ENCODE assay signal across 8 mouse cellular contexts in genomic region chr12:81817126-81817505, GRCm38 (mm10). TPM values are rescaled to one million over a fixed set of nuclear protein-coding genes. Genes with fewer than 3 reads are reported as not detected.
A peak's percentile ranks its signal among the peaks of the same experiment; 100 is the strongest.
DNase-seq lines count a peak whose midpoint lies in the region; ATAC-seq and TF ChIP-seq lines count a peak whose summit lies in the region.

No protein-coding gene starts in this region.

- H3K4me3 ChIP-seq in heart, embryonic 13.5 days = no peak overlapping the region
- no peak overlapping the region for H3K4me3 ChIP-seq in heart, adult 2 months
- peak overlapping the region; percentile 2; the same call in 1 of the 2 replicates for H3K4me3 ChIP-seq in brown adipose tissue, adult 24 weeks (ENCODE audit: insufficient read depth, low read depth, low read length)
- H3K4me3 ChIP-seq in hindbrain, postnatal 0 days (ENCODE audit: low read length) = 0 out of 2 replicates have a peak overlapping the region, but pooled peaks have one; percentile 15
- H3K4me3 ChIP-seq in midbrain, embryonic 13.5 days (replicated peaks) = no peak overlapping the region

- peaks cover 18% of the 10 kb centered on the region for H3K4me1 ChIP-seq in heart, embryonic 13.5 days
- peaks cover 1% of the 10 kb centered on the region; the same call in 1 of the 2 replicates for H3K4me1 ChIP-seq in heart, adult 2 months (ENCODE audit: control insufficient read depth, insufficient read depth, low read length)
- H3K4me1 ChIP-seq in brown adipose tissue, adult 24 weeks (ENCODE audit: control insufficient read depth, insufficient read depth, insufficient read length, low read length) = peaks cover 3% of the 10 kb centered on the region; the same call in 1 of the 2 replicates
- H3K4me1 ChIP-seq in hindbrain, postnatal 0 days (ENCODE audit: insufficient read depth, low read length) = no peaks in the 10 kb centered on the region
- peaks cover 9% of the 10 kb centered on the region for H3K4me1 ChIP-seq in midbrain, embryonic 13.5 days (replicated peaks)

- no peaks in the 10 kb centered on the region for H3K36me3 ChIP-seq in heart, embryonic 13.5 days
- no peaks in the 10 kb centered on the region for H3K36me3 ChIP-seq in heart, adult 2 months (ENCODE audit: control insufficient read depth, insufficient read depth, low read length)
- H3K36me3 ChIP-seq in hindbrain, postnatal 0 days (ENCODE audit: insufficient read depth, low read length) = no peaks in the 10 kb centered on the region
- H3K36me3 ChIP-seq in midbrain, embryonic 13.5 days = no peaks in the 10 kb centered on the region

- H3K4me2 ChIP-seq in heart, embryonic 13.5 days = peak overlapping the region; percentile 51
- H3K4me2 ChIP-seq in hindbrain, postnatal 0 days (ENCODE audit: low read depth, low read length) = peak overlapping the region; percentile 54
- peak overlapping the region; percentile 32 for H3K4me2 ChIP-seq in midbrain, embryonic 13.5 days (replicated peaks)

- no peak overlapping the region for H3K9ac ChIP-seq in heart, embryonic 13.5 days
- H3K9ac ChIP-seq in heart, adult 2 months (ENCODE audit: low read depth, low read length) = no peak overlapping the region
- no peak overlapping the region for H3K9ac ChIP-seq in hindbrain, postnatal 0 days (replicated peaks; ENCODE audit: low read length)
- no peak overlapping the region for H3K9ac ChIP-seq in midbrain, embryonic 13.5 days (replicated peaks)

- DNase-seq in heart, adult 2 months = no peak
- peak; percentile 54 for DNase-seq in hindbrain, postnatal 0 days (ENCODE audit: low spot score)
- DNase-seq in thymus, postnatal 36 days = no peak
- DNase-seq in cerebellum, adult 11 months = no peak
- DNase-seq in cerebellum, adult 9-11 months = no peak

- H3K79me2 ChIP-seq in heart, adult 2 months (replicated peaks; ENCODE audit: control insufficient read depth, insufficient read depth, low read length) = no peaks in the 10 kb centered on the region

- no peak for TF ChIP-seq POLR2A in heart, adult 2 months (IDR thresholded peaks at IDR 0.05; ENCODE audit: insufficient read depth, low read depth, low read length)

- TF ChIP-seq EP300 in heart, adult 2 months (IDR thresholded peaks at IDR 0.05; ENCODE audit: insufficient read depth, low read depth, low read length) = no peak

- TF ChIP-seq CTCF in heart, adult 2 months (IDR thresholded peaks at IDR 0.05) = no peak
- TF ChIP-seq CTCF in hindbrain, postnatal 0 days (IDR thresholded peaks at IDR 0.05; ENCODE audit: low read depth) = no peak

- no peaks in the 10 kb centered on the region for H3K27me3 ChIP-seq in heart, embryonic 13.5 days (replicated peaks)
- no peaks in the 10 kb centered on the region for H3K27me3 ChIP-seq in heart, adult 2 months (ENCODE audit: control insufficient read depth, insufficient read depth, low read length)
- H3K27me3 ChIP-seq in hindbrain, postnatal 0 days (ENCODE audit: insufficient read depth, low read length) = no peaks in the 10 kb centered on the region
- peaks cover 5% of the 10 kb centered on the region; the same call in 1 of the 2 replicates for H3K27me3 ChIP-seq in midbrain, embryonic 13.5 days

- H3K9me3 ChIP-seq in heart, embryonic 13.5 days = no peaks in the 10 kb centered on the region
- no peaks in the 10 kb centered on the region for H3K9me3 ChIP-seq in hindbrain, postnatal 0 days (ENCODE audit: low read length)
- H3K9me3 ChIP-seq in midbrain, embryonic 13.5 days = no peaks in the 10 kb centered on the region

- 45% methylated on average over 6 of the region's 6 CpGs for WGBS in heart, embryonic 13.5 days
- 49% methylated on average over 6 of the region's 6 CpGs for WGBS in heart, adult 2 months
- 38% methylated on average over 6 of the region's 6 CpGs for WGBS in hindbrain, postnatal 0 days
- 43% methylated on average over 6 of the region's 6 CpGs for WGBS in midbrain, embryonic 13.5 days

- ATAC-seq in heart, embryonic 13.5 days (ENCODE audit: extremely low read depth, insufficient number of reproducible peaks, low FRiP score, low TSS enrichment) = no peak
- peak; percentile 76; the same call in 1 of the 2 replicates for ATAC-seq in hindbrain, postnatal 0 days
- ATAC-seq in midbrain, embryonic 13.5 days = 0 out of 2 replicates have a peak, but pooled peaks have one; percentile 40

- intact Hi-C loops in heart, adult 2 months (cut with DNase I) = no loop called here

- H3K27ac ChIP-seq in heart, embryonic 13.5 days (replicated peaks) = peak overlapping the region; percentile 76
- H3K27ac ChIP-seq in heart, adult 2 months = no peak overlapping the region; the same call in 1 of the 2 replicates
- no peak overlapping the region for H3K27ac ChIP-seq in brown adipose tissue, adult 24 weeks (replicated peaks; ENCODE audit: low read depth, low read length)
- H3K27ac ChIP-seq in hindbrain, postnatal 0 days = 0 out of 2 replicates have a peak overlapping the region, but pooled peaks have one; percentile 21
- H3K27ac ChIP-seq in midbrain, embryonic 13.5 days = no peak overlapping the region

RNA-seq across cellular contexts. Expression of gene Map3k9, which starts 36.1 kb away (rescaled TPM):
- polyA plus RNA-seq in heart, embryonic 13.5 days (2015; fragmentation: Nextera tagmentation; extraction: Ambion mirVana) = 0.15 and 0.20 TPM in 2 replicates
- total RNA-seq in heart, adult 2 months (2021) = under 1 TPM; 0.08 to 0.20 TPM
- polyA plus RNA-seq in heart, adult 2 months (2012; rRNA removed) = 0.20 and 0.29 TPM in 2 replicates
- 0.32 TPM in 1 of 2 replicates, not detected in the other for polyA plus RNA-seq in brown adipose tissue, adult 24 weeks (2012; ENCODE audit: insufficient read depth, insufficient read length, missing spikeins)
- 60.1 and 61.9 TPM in 2 replicates for total RNA-seq in hindbrain, postnatal 0 days (2014; rRNA removed)
- 8.1 and 8.4 TPM in 2 replicates for polyA plus RNA-seq in hindbrain, postnatal 0 days (2015; fragmentation: Nextera tagmentation; extraction: Ambion mirVana)
- 7.2 and 9.3 TPM in 2 replicates for polyA plus RNA-seq in midbrain, embryonic 13.5 days (2015; fragmentation: Nextera tagmentation; extraction: Ambion mirVana)

RNA-seq across cellular contexts. Expression of gene Pcnx, which starts 42.7 kb away (rescaled TPM):
- 8.8 and 9.0 TPM in 2 replicates for polyA plus RNA-seq in heart, embryonic 13.5 days (2015; fragmentation: Nextera tagmentation; extraction: Ambion mirVana)
- 10 to 100 TPM; 58.3 to 61.7 TPM for total RNA-seq in heart, adult 2 months (2021)
- 25.4 and 42.8 TPM in 2 replicates for polyA plus RNA-seq in heart, adult 2 months (2012; rRNA removed)
- polyA plus RNA-seq in brown adipose tissue, adult 24 weeks (2012; ENCODE audit: insufficient read depth, insufficient read length, missing spikeins) = 21.4 and 23.4 TPM in 2 replicates
- 37.6 and 42.4 TPM in 2 replicates for total RNA-seq in hindbrain, postnatal 0 days (2014; rRNA removed)
- 4.7 and 7.8 TPM in 2 replicates for polyA plus RNA-seq in hindbrain, postnatal 0 days (2015; fragmentation: Nextera tagmentation; extraction: Ambion mirVana)
- 8.2 and 9.4 TPM in 2 replicates for polyA plus RNA-seq in midbrain, embryonic 13.5 days (2015; fragmentation: Nextera tagmentation; extraction: Ambion mirVana)

Comparison
In these comparisons a context has a peak if more than half of its experiments do, and no peak if none do; other contexts are left out.
1. H3K27ac ChIP-seq: peak in heart, embryonic 13.5 days (single experiment) and hindbrain, postnatal 0 days (single experiment); none in heart, adult 2 months (single experiment), brown adipose tissue, adult 24 weeks (single experiment) and midbrain, embryonic 13.5 days (single experiment).
2. H3K4me3 ChIP-seq: peak in brown adipose tissue, adult 24 weeks (single experiment) and hindbrain, postnatal 0 days (single experiment); none in heart, embryonic 13.5 days (single experiment), heart, adult 2 months (single experiment) and midbrain, embryonic 13.5 days (single experiment).
3. Peak in every context shown above with its lines, with median percentiles within 50 percentile points of each other: H3K4me2 ChIP-seq.